Mouse (Mus musculus): ENCODE data around the gene Ppm1l.

The Ppm1l gene

DNA sequence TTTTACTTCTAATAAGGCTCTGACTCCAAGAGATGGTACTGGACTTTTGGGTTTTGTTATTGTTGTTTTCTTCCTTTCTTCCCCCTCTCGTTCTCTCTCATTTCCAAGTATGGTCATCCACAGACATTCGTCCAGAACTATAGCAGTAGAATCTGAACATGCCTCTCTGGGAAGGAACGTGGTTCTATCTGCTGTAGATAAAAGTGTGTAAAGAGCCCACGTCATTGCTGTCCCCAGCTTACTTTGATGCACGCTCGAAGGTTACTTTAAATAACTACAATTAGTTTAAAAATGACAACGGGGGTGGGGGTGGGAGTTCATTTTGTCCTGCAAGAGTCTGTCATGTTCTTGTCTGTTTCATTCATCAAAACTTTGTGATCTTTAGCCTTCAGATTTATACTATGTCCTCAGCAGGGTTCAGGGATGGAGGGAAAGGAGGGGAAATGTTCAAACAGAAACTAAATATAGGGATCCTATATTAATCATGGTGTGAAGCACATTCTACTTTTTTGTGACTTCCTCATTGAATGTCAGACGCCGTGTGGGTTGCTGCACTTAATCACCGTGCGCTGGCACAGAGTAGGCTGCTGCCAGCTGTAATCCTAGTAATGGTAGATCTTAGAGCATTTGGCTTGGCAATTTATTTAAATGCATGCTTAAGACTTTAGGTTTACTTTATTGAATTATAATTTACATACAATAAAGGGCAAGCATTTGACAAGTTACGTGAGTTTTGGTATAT is 122.3 kb downstream of the Ppm1l start:
- DNase-seq (ENCODE audit: low read depth, low spot score): no peak

DNA sequence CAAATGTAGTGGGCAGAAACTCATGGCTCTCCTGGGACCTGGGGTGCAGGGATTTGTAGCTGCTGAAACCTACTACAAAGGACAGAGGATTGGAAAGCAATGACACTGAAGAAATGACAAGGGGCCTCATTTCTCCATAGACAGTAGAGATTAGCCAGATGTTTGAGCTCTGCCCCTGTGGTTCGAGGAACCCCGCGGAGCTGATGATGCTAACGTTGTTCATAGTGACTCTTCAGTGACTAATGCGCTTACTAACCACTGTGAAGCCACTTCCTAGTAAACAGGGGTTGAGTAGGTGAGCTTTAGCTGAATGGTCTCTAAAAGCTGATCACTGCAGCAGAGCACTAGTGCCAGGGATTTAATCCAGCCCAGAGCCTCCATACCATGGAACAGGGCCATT is 124.1 kb downstream of the Ppm1l start:
- no peak for DNase-seq (ENCODE audit: low read depth, low spot score)

DNA sequence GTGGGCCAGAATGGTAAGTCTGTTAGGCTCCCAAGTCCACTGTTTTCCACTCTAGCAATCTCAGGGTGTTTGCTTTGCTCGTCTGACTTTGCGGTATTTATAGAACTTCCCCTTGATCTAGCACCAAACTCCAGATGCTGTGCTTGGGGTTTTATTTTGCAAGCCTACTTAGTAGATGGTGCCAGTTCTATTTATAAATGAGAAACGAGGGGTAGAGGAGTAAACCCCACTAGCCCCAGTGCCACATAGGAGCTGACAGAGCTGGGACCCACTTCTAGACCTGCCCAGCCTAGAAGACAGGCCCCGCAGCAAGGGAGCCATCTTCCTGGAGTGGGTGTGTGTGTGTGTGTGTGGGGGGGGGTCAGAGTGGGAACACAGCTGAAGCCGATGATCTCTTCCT is 130.3 kb downstream of the Ppm1l start:
- DNase-seq (ENCODE audit: low read depth, low spot score): no peak

DNA sequence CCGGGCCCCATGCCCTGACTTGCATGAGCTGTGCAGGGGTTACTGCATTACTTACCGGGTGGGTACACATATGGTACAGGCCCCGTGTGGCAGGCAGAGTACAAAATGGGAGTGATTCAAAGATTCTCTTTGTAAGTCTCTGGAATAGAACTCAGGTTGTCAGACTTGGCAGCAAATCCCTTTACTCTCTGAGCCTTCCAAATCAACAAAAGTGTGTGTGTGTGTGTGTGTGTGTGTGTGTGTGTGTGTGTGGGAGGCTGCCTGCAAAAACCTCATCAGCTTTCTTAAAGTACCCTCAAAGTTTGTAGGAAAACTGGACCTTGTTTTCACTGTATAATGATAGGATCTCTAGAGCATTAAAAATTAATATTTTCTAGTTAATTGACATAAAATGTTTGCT is 132.4 kb downstream of the Ppm1l start:
- DNase-seq (ENCODE audit: low read depth, low spot score): no peak

DNA sequence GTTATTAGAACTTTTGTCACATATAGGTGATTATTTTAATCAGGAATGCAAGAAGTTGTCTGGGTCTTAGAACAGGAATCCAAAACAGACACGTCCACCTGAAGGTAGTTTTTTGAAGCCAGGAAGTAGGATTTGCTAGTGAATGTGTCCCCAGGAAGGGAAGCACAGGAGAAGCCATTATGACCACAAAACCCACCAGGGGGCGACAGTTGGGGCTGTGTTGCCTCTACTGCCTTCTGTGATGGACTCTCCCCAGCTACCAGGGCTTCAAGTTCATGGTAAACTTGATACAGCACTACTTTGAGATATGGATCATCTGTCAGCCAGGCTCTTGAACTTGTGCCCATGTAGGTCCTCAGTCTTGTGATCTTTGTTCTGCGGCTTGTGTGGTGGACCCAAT is 137.7 kb downstream of the Ppm1l start:
- DNase-seq (ENCODE audit: low read depth, low spot score): peak; percentile 16

DNA sequence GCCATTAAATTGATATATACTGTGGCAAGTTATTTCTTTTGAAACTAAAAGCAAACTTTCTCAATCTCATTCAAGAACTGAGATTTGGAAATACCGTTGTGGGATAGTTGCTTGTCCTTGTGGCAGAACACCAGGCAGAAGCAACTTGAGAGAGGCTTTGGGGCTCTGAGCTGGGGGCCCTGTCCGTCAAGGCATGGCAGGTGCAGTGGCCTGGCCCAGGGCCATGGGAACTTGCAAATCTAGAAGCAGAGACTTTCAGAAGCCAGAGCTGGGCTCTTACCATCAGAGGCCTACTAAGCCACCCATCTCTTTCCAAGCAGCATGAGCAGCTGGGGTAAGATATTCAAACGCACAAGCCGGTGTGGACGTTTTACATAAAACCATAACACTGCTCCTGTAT is 139.4 kb downstream of the Ppm1l start:
- DNase-seq (ENCODE audit: low read depth, low spot score): no peak

DNA sequence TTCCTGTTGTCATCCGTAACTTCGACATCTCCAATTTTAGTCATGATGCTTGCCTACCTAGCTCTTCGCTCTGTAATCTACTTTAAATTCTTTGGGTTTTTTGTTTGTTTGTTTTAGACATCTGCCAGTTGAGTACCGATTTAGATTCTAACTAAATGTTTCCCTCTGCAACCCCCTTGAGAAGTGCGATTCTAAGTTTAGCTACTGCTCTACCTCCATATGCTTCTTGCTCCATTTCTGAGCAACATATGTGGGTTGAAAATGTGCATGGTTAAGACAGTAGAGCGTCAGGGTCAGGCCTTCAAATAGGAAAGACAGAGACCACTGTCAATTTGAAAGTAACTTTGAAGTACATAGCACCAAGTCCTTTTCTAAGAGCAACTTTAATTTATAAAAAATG is 142.1 kb downstream of the Ppm1l start:
- no peak for DNase-seq (ENCODE audit: low read depth, low spot score)

DNA sequence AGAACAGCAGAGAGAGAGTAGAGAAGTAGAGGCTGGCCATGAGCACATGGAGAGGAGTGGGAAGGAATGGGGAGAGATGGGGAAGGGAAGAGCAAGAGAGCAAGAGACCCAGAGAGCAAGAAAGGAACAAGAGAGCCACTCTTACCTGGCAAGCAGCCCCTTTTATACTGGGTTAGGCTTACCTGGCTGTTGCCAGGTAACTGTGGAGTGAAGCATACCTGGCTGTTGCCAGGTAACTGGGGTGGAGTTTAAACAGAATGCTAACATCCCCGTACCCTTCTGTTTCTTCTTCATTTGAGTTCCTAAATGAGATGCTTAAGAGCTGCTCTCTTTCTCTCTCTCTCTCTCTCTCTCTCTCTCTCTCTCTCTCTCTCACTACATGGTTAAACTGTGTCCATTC is 145.3 kb downstream of the Ppm1l start:
- no peak for DNase-seq (ENCODE audit: low read depth, low spot score)

DNA sequence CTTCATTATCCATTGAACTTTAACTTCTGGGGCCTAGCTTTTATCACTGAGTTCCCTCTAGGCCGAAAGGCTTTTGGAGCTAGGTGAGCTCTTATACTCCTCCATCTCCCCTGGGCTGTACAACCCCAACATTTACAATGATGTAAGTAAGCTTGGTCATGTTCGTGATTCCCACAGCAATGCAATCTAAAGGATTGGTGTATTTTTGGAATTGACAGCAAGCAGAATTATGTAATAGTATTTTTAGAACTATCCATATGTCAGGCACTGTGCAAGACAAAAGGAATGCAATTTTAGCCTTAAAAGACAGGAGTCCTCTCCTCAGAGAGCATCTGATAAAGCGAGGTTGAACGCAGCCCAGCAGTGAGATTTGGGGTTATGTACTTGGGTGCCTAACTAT is 149.1 kb downstream of the Ppm1l start:
- DNase-seq (ENCODE audit: low read depth, low spot score): no peak

DNA sequence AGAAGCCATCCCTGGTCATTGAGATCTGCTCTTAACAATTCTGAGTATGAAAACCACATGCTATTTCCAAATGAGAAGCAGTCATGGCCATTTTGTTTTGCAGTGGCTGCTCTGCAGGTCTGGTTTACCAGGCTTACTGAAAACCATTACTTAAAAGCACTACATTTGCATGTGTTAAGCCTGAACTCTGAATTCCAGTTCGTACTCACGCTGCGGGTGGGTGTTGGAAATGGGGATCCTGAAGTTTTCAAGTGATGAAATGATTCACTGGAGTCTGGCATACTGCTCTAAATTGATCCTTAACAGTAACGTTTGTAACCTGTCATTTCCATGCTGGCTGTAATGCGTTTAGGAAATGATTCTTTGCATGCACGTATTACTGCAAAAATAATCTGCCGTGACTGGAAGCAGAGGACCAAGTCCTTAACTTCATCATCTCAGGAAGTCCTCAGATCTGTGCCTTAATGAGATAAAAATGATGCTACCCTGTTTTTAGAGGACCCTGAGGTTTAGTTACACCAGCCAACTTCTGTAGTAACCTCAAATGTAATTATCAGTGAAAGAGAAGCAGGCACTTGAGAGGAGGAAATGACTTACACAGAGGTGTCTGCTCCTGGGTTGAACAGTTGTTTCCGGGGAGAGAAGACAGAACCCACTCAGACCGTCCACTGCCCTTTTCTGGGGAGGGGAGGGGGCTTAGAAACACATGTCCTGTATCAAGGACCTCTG is 151.8 kb downstream of the Ppm1l start:
- peak; percentile 23 for DNase-seq (ENCODE audit: low read depth, low spot score)

DNA sequence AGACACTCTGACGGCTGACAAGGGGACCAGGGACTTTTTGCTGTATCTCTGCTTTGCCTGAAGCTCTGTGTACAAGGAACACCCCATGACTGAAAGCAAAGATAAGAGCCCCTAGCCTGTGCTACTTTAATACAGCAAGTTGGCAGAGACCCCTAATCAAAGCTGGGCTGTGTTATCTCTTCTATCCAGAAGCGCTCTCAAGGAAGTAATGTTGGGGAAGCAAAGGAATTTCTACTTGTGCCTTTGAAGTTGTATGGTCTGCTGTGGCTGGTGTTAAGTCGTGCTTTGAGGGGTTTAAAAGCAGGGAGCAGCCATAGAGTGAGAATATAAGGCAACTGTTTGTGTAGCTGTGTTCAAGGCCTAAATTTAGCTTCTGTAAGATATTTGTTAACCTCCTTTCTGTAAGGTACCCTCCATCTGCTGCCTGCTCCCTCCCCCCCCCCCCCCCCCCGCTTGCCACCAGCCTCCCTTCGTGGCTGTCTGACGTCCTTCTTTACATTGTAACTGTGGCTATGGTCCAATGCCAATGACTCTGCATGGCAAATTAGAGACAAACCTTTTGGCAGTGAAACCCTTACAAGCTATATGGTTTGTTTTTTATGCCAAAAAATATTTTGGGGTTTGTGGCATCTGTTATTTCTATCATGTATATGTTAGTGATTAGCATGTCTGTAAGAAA is 152.9 kb downstream of the Ppm1l start:
- DNase-seq (ENCODE audit: low read depth, low spot score): no peak

DNA sequence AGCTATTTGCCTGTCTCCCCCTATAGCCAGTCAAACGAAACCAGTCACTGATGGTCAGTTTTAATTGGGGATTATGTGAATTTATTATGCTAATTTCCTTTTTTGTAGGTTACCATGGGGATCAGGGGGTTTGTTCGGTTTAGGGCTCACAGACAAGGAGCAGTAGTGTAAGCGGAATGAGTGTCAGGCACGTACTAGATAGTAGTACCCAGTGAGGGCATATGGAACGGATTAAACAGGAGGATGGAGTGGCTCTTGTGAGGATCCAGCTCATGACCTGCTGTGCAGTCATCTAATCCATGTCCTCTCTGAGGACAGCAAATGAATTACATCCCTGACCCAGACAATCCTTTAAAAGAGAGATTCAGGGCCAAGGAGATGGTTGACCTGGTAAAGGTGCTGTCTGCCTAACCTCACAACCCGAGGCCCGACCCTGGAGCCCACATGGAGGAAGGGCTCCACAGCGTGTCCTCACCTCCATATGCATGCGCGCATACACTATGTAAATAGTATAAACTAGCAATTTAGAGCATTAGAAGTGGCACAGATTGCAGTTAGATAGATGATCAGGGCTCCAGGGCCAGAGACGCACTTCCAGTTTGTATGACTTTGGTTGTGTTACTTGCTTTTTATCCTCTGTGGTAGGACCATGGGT is 153.6 kb downstream of the Ppm1l start:
- DNase-seq (ENCODE audit: low read depth, low spot score): no peak

DNA sequence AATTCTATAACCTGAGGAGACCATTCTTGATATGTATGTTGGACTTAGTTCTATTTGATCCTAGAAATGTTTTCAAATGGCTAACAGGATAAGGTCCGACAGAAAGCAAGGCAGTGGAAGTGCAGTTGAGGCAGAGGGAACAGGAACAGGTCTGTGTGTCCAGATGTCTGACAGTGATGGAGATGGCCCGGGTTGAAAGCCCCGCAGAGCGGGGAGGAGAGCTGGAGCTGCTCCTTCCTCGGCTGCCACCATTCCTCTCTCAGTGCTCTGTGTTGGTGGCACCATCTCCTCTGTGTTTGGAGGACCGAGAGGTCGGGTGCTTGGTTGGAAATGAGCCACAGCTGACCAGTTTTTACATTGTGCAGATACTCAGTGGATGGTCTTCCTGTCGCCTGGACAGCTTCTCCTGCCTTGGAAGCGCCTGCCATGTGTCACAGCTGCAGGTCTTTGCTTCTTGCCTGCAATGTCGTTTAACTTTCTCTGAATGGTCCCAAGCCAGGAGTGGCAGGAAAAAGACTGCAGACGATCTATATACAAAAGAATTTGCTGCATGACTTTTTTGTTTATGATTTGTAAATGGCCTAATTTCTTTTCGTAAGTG is 159.3 kb downstream of the Ppm1l start:
- no peak for DNase-seq (ENCODE audit: low read depth, low spot score)

DNA sequence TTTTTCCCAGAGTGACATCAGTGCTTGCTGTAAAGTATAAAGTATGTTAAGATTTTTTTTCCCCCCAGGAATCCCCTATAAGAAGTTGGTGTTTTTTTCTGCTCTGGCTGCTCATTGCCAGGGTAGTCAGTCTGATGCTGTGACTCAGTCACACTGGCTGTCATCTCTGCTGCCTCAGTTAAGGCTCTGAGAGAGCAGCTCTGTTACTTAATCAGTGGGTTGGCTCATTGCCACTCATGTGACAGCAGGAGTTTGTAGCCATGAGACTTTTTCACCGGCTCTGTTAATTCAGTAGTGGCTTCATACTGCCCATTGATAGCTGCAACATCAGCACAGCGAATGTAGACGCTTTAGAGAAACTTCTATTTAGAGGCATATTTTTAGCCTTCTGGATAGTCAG is 163.3 kb downstream of the Ppm1l start:
- DNase-seq (ENCODE audit: low read depth, low spot score): no peak

DNA sequence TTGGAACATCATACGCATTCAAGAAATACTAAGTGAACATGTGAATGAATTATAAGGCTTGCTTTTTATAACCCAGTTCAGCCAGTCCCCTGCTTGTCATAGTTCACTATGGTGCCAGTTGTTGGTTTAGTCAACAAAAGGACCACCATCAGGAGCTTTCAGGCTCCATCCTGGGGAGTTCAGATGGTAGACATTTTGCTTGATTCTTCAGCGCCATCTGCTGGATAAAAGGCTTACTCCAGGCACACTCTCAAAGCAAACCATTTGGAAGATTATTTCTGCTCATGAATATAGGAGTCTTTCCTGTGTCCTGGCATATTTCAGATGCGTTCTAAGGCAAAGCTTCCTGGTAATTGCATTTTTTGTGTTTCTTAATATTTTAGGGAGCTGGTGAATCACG is 165.2 kb downstream of the Ppm1l start:
- DNase-seq (ENCODE audit: low read depth, low spot score): peak; percentile 68

DNA sequence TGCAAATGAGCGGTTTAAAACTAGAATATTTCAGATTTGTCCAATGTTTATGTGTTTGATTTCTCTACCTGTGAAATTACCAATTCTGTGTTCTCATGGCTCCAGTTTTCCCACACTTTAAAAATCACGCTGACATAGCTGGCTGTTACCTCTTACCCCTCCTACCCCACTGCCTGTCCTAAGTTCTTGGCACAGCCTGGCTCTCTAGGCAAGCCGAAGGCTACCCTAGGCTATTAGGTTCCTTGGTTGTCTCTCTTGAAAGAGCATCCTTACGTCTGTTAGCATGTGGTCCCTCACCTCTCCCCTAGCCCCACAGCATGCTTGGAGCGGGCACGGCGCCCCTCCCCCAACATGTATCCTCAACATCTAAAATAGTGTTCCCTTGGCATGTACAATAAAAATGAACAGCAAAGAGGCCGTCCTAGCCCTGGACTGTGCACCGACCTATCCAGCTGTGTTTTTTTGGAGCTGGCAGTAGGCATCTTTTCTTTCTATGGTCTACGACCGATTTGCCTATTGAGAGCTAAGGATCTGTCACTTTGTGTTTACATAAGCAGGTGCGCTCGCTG is 167.4 kb downstream of the Ppm1l start:
- DNase-seq (ENCODE audit: low read depth, low spot score): no peak

DNA sequence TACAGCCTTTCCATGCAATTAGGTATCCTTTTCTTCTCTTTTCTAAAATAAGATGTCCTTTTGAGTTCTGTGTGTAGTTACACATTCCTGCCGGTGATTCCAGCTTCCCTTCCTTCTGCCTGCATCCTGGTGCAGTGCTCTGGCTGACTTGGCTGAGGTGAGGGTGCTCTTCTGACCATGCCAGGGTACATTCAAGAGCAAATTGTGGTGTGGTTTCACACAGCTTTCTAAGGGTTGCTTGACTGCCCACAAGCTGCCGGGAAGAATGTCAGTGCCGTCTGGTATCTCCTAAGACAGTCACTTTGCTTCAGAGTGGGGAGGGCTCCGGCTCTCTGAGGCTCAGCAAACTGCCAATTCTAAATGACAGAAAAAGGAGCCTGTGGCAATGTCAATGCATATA is 167.9 kb downstream of the Ppm1l start:
- no peak for DNase-seq (ENCODE audit: low read depth, low spot score)

DNA sequence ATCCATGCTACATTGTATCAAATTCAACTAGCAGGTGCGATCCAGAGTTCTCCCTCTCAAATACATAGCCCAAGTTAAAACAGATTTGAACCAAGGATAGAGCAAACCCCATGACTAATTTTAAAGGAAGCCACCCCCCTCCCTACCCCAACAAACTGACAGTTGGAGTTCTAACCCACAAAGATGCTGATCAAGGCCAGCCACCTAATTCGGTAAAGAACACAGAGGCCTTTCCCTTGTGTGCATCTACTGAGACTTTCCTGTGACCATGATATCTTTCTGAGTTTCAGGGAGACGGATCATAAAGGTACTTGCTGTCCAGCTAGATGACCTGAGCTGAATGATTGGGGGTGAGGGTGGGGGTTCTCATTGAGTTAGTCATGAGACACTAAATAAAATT is 168.7 kb downstream of the Ppm1l start:
- DNase-seq (ENCODE audit: low read depth, low spot score): no peak

DNA sequence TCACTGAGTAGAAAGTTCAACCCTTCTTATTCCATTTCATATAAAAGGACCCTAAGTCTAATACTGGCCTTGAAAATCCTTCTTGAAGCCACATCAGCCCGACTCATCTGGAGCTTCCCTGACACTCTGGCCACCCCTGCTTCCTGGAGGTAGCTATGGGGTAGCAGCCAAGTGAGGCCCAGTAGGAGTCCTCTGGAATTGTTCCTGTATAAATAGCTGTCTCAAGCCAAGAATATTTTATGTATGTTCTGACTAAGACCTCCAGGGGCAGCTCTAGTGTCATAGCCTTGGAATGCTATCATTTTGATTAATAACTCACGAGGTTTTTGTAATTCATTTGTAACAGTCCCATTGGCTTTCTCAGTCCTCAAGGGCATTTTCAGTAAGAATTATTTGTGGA is 169.1 kb downstream of the Ppm1l start:
- no peak for DNase-seq (ENCODE audit: low read depth, low spot score)

DNA sequence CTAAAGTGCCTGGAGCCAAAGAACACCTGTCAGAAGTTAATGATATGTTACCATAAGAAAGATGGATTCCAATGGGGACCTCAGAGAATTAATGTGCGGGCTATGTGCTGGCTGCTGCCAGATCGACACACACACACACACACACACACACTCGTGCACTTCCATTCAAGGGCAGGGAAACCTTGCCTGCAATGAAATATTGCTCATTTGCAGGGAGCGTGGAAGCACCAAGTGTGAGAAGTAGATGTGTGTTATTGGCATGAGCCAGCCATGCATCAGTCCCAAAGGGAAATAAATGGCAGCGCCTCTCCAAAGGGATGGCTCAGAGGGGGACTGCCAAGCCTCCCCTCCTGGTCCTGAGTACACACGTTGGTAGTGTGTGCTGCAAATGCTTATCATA is 170.8 kb downstream of the Ppm1l start:
- DNase-seq (ENCODE audit: low read depth, low spot score): no peak

DNA sequence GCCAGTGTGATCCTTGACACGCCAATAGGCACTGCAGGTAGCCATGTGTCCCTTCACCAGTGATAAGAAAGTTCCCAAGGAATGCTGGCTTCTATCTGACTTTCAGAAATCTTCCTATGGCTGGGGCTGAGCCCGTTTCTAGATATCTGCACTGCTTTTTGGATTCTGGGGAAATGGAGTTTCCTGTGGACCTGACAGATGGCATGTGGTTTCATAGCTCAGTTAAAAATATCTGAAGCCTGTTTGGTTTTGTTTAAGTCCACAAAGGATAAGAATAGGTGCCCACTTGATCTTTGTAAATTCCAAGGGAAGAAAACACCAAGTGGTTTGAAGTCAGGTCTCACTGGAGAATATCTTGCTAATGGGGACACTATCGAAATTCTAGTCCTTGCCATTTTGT is 173.0 kb downstream of the Ppm1l start:
- no peak for DNase-seq (ENCODE audit: low read depth, low spot score)

All from ZHBTc4 (cell line).